23 mouse cellular contexts compared by ENCODE assay signal in genomic region chr9:66174985-66175384, GRCm38 (mm10). TPM values are rescaled to one million over a fixed set of nuclear protein-coding genes. Genes with fewer than 3 reads are reported as not detected.
DNase-seq lines count a peak whose midpoint lies in the region; ATAC-seq and TF ChIP-seq lines count a peak whose summit lies in the region.
"Had no signal": no experiment of that assay in that cellular context is flagged by ENCODE, and none has a peak within 500 bp of the region (broad histone marks: within the 10 kb centered on the region; RNA-seq: fewer than 3 reads in every experiment).

No protein-coding gene starts in this region.

- DNase-seq in heart, postnatal 36 days, result no peak
- DNase-seq in liver, embryonic 11.5 days (ENCODE audit: low spot score), result no peak
- DNase-seq in cerebellum, adult 2 months, result no peak
- no peak for DNase-seq in natural killer cell, adult 2 months (ENCODE audit: low spot score in 2 of 2)
- DNase-seq: adrenal gland, adult 8-10 months; adrenal gland, postnatal 25 days; cerebellum, adult 11-12 months; cerebellum, adult 9-11 months; cerebellum, postnatal 25 days; forebrain, postnatal 0 days; gastrocnemius, adult 2 months; gastrocnemius, postnatal 14 days; heart, adult 11 months had no signal

- TF ChIP-seq CTCF in cerebellum, adult 2 months (IDR thresholded peaks at IDR 0.05; ENCODE audit: borderline replicate concordance, insufficient read depth, low read depth, low read length), result no peak

- no peaks in the 10 kb centered on the region for H3K27me3 ChIP-seq in heart, embryonic 11.5 days (ENCODE audit: control insufficient read depth, insufficient read depth, low read length)
- H3K27me3 ChIP-seq in liver, embryonic 12.5 days (replicated peaks), result no peaks in the 10 kb centered on the region
- H3K27me3 ChIP-seq in liver, embryonic 11.5 days (replicated peaks; ENCODE audit: control insufficient read depth, insufficient read depth, low read length), result no peaks in the 10 kb centered on the region
- no peaks in the 10 kb centered on the region for H3K27me3 ChIP-seq in liver, embryonic 15.5 days
- no peaks in the 10 kb centered on the region for H3K27me3 ChIP-seq in cerebellum, adult 2 months (ENCODE audit: control insufficient read depth, insufficient read depth, low read length)
- H3K27me3 ChIP-seq: embryonic facial prominence, embryonic 12.5 days; embryonic facial prominence, embryonic 15.5 days; hindbrain, embryonic 13.5 days had no signal

- no peak overlapping the region for H3K9ac ChIP-seq in heart, embryonic 11.5 days (ENCODE audit: low read depth, low read length)
- H3K9ac ChIP-seq in liver, embryonic 12.5 days, result 0 out of 2 replicates have a peak overlapping the region, but pooled peaks have one; percentile 10
- no peak overlapping the region for H3K9ac ChIP-seq in liver, embryonic 11.5 days (ENCODE audit: low read depth, low read length)
- H3K9ac ChIP-seq in liver, embryonic 15.5 days, result no peak overlapping the region
- H3K9ac ChIP-seq: embryonic facial prominence, embryonic 12.5 days; embryonic facial prominence, embryonic 15.5 days; forebrain, postnatal 0 days; hindbrain, embryonic 13.5 days had no signal

- H3K36me3 ChIP-seq in heart, embryonic 11.5 days (ENCODE audit: control insufficient read depth, insufficient read depth, low read length), result no peaks in the 10 kb centered on the region
- no peaks in the 10 kb centered on the region for H3K36me3 ChIP-seq in liver, embryonic 12.5 days
- no peaks in the 10 kb centered on the region for H3K36me3 ChIP-seq in liver, embryonic 11.5 days (ENCODE audit: control insufficient read depth, insufficient read depth, low read length)
- peaks cover 13% of the 10 kb centered on the region for H3K36me3 ChIP-seq in liver, embryonic 15.5 days (replicated peaks)
- H3K36me3 ChIP-seq: embryonic facial prominence, embryonic 12.5 days; embryonic facial prominence, embryonic 15.5 days; hindbrain, embryonic 10.5 days; hindbrain, embryonic 13.5 days had no signal

- intact Hi-C loops in heart, postnatal 36 days (cut with DNase I), result no loop called here

- no peak for TF ChIP-seq POLR2A in cerebellum, adult 2 months (IDR thresholded peaks at IDR 0.05; ENCODE audit: borderline replicate concordance, insufficient read depth, low read length)

- H3K4me2 ChIP-seq in heart, embryonic 11.5 days, result no peak overlapping the region
- peak overlapping the region; percentile 8; the same call in 1 of the 2 replicates for H3K4me2 ChIP-seq in liver, embryonic 12.5 days
- H3K4me2 ChIP-seq in liver, embryonic 11.5 days, result no peak overlapping the region
- no peak overlapping the region for H3K4me2 ChIP-seq in liver, embryonic 15.5 days
- H3K4me2 ChIP-seq: embryonic facial prominence, embryonic 12.5 days; embryonic facial prominence, embryonic 15.5 days; hindbrain, embryonic 13.5 days had no signal

- peak overlapping the region; percentile 41; the same call in 1 of the 2 replicates for H3K27ac ChIP-seq in heart, embryonic 11.5 days (ENCODE audit: low read depth, low read length)
- H3K27ac ChIP-seq in liver, embryonic 12.5 days, result peak overlapping the region; percentile 67
- H3K27ac ChIP-seq in liver, embryonic 11.5 days (ENCODE audit: low read depth, low read length), result no peak overlapping the region
- H3K27ac ChIP-seq in liver, embryonic 15.5 days (replicated peaks), result peak overlapping the region; percentile 56
- H3K27ac ChIP-seq in cerebellum, adult 2 months (ENCODE audit: insufficient read depth, low read length), result no peak overlapping the region
- H3K27ac ChIP-seq: embryonic facial prominence, embryonic 12.5 days; embryonic facial prominence, embryonic 15.5 days; gastrocnemius, adult 2 months; hindbrain, embryonic 10.5 days; hindbrain, embryonic 13.5 days had no signal

- 78% methylated on average over 3 of the region's 3 CpGs for whole genome bisulfite sequencing in heart, embryonic 11.5 days (ENCODE audit: insufficient replicate concordance)
- WGBS in liver, embryonic 12.5 days (ENCODE audit: insufficient replicate concordance), result 60% methylated on average over 3 of the region's 3 CpGs
- 66% methylated on average over 3 of the region's 3 CpGs for WGBS in liver, embryonic 11.5 days
- WGBS in liver, embryonic 15.5 days (ENCODE audit: insufficient replicate concordance), result 64% methylated on average over 3 of the region's 3 CpGs
- WGBS in cerebellum, adult 2 months, result 86% methylated on average over 3 of the region's 3 CpGs

- H3K9me3 ChIP-seq in heart, embryonic 11.5 days (replicated peaks; ENCODE audit: control insufficient read depth, low read length), result no peaks in the 10 kb centered on the region
- H3K9me3 ChIP-seq in liver, embryonic 12.5 days (replicated peaks), result no peaks in the 10 kb centered on the region
- H3K9me3 ChIP-seq in liver, embryonic 11.5 days (ENCODE audit: control insufficient read depth, low read length), result no peaks in the 10 kb centered on the region
- no peaks in the 10 kb centered on the region for H3K9me3 ChIP-seq in liver, embryonic 15.5 days (replicated peaks)
- H3K9me3 ChIP-seq: embryonic facial prominence, embryonic 12.5 days; embryonic facial prominence, embryonic 15.5 days; hindbrain, embryonic 10.5 days; hindbrain, embryonic 13.5 days had no signal

- H3K4me1 ChIP-seq in heart, embryonic 11.5 days (ENCODE audit: control insufficient read depth, insufficient read depth, low read length), result peaks cover 8% of the 10 kb centered on the region
- H3K4me1 ChIP-seq in liver, embryonic 12.5 days, result peaks cover 62% of the 10 kb centered on the region
- peaks cover 7% of the 10 kb centered on the region for H3K4me1 ChIP-seq in liver, embryonic 11.5 days (replicated peaks; ENCODE audit: control insufficient read depth, insufficient read depth, low read length)
- H3K4me1 ChIP-seq in liver, embryonic 15.5 days (replicated peaks), result peaks cover 79% of the 10 kb centered on the region
- H3K4me1 ChIP-seq in cerebellum, adult 2 months (ENCODE audit: control insufficient read depth, insufficient read depth, low read length), result no peaks in the 10 kb centered on the region
- H3K4me1 ChIP-seq: embryonic facial prominence, embryonic 12.5 days; embryonic facial prominence, embryonic 15.5 days had no signal

- no peak overlapping the region for H3K4me3 ChIP-seq in heart, embryonic 11.5 days (ENCODE audit: low read depth, low read length)
- H3K4me3 ChIP-seq in liver, embryonic 12.5 days, result no peak overlapping the region
- H3K4me3 ChIP-seq in liver, embryonic 11.5 days (ENCODE audit: low read depth, low read length), result no peak overlapping the region
- H3K4me3 ChIP-seq in liver, embryonic 15.5 days (replicated peaks), result no peak overlapping the region
- no peak overlapping the region for H3K4me3 ChIP-seq in cerebellum, adult 2 months (replicated peaks; ENCODE audit: insufficient read depth, low read depth, low read length)
- H3K4me3 ChIP-seq: embryonic facial prominence, embryonic 12.5 days; embryonic facial prominence, embryonic 15.5 days; gastrocnemius, adult 2 months; hindbrain, embryonic 10.5 days; hindbrain, embryonic 13.5 days had no signal

- ATAC-seq in heart, embryonic 11.5 days (replicated peaks; ENCODE audit: insufficient number of reproducible peaks, low FRiP score, low TSS enrichment), result no peak
- peak; percentile 64 for ATAC-seq in liver, embryonic 12.5 days
- ATAC-seq in liver, embryonic 11.5 days (replicated peaks; ENCODE audit: low FRiP score), result no peak
- peak; percentile 30; the same call in 1 of the 2 replicates for ATAC-seq in liver, embryonic 15.5 days (ENCODE audit: insufficient read depth)
- ATAC-seq: activated CD4-positive, CD25-positive, alpha-beta regulatory T cell, adult 4 months; forebrain, embryonic 14.5 days; forebrain, postnatal 0 days; hindbrain, embryonic 16.5 days had no signal

RNA-seq across cellular contexts. Expression of gene Dapk2, which starts 17.0 kb away (rescaled TPM):
- polyA plus RNA-seq in heart, embryonic 11.5 days (2014; fragmentation: Nextera tagmentation; extraction: Ambion mirVana), result 9.8 and 11.2 TPM in 2 replicates
- 1 to 10 TPM; 4.6 to 6.2 TPM for total RNA-seq in heart, postnatal 36 days (2021)
- 12.3 and 16.4 TPM in 2 replicates for polyA plus RNA-seq in liver, embryonic 12.5 days (2016; fragmentation: Nextera tagmentation; extraction: Ambion mirVana)
- 5.9 and 6.1 TPM in 2 replicates for polyA plus RNA-seq in liver, embryonic 11.5 days (2014; fragmentation: Nextera tagmentation; extraction: Ambion mirVana)
- 31.9 and 33.9 TPM in 2 replicates for polyA plus RNA-seq in liver, embryonic 15.5 days (2015; fragmentation: Nextera tagmentation; extraction: Ambion mirVana)
- polyA plus RNA-seq in cerebellum, adult 2 months (2012; rRNA removed), result 3.6 and 3.8 TPM in 2 replicates

RNA-seq across cellular contexts. Expression of gene Ciao2a, which starts 48.6 kb away (rescaled TPM):
- polyA plus RNA-seq in heart, embryonic 11.5 days (2014; fragmentation: Nextera tagmentation; extraction: Ambion mirVana), result 178 and 181 TPM in 2 replicates
- total RNA-seq in heart, postnatal 36 days (2021), result 10 to 100 TPM; 65.6 to 69.9 TPM
- polyA plus RNA-seq in liver, embryonic 12.5 days (2016; fragmentation: Nextera tagmentation; extraction: Ambion mirVana), result 199 TPM in 2 replicates
- polyA plus RNA-seq in liver, embryonic 11.5 days (2014; fragmentation: Nextera tagmentation; extraction: Ambion mirVana), result 256 and 260 TPM in 2 replicates
- 117 and 132 TPM in 2 replicates for polyA plus RNA-seq in liver, embryonic 15.5 days (2015; fragmentation: Nextera tagmentation; extraction: Ambion mirVana)
- polyA plus RNA-seq in cerebellum, adult 2 months (2012; rRNA removed), result 24.3 and 25.9 TPM in 2 replicates

RNA-seq across cellular contexts. Expression of gene Snx1, which starts 48.6 kb away (rescaled TPM):
- polyA plus RNA-seq in heart, embryonic 11.5 days (2014; fragmentation: Nextera tagmentation; extraction: Ambion mirVana), result 71.7 and 73.5 TPM in 2 replicates
- 10 to 100 TPM; 27.7 to 29.8 TPM for total RNA-seq in heart, postnatal 36 days (2021)
- 89.6 and 95.1 TPM in 2 replicates for polyA plus RNA-seq in liver, embryonic 12.5 days (2016; fragmentation: Nextera tagmentation; extraction: Ambion mirVana)
- polyA plus RNA-seq in liver, embryonic 11.5 days (2014; fragmentation: Nextera tagmentation; extraction: Ambion mirVana), result 129 and 139 TPM in 2 replicates
- 62.7 and 64.8 TPM in 2 replicates for polyA plus RNA-seq in liver, embryonic 15.5 days (2015; fragmentation: Nextera tagmentation; extraction: Ambion mirVana)
- 111 and 121 TPM in 2 replicates for polyA plus RNA-seq in cerebellum, adult 2 months (2012; rRNA removed)

Comparison
In these comparisons a context has a peak if more than half of its experiments do, and no peak if none do; other contexts are left out.
1. ATAC-seq: peak in liver, embryonic 12.5 days (single experiment) and liver, embryonic 15.5 days (single experiment); none in heart, embryonic 11.5 days (single experiment) and liver, embryonic 11.5 days (single experiment).
2. H3K27ac ChIP-seq: peak in heart, embryonic 11.5 days (single experiment), liver, embryonic 12.5 days (single experiment) and liver, embryonic 15.5 days (single experiment); none in liver, embryonic 11.5 days (single experiment) and cerebellum, adult 2 months (single experiment).